ENCODE assay signal across 9 mouse cellular contexts in genomic region chr10:80881301-80881700, GRCm38 (mm10). TPM values are rescaled to one million over a fixed set of nuclear protein-coding genes. Genes with fewer than 3 reads are reported as not detected.
DNase-seq lines count a peak whose midpoint lies in the region; ATAC-seq and TF ChIP-seq lines count a peak whose summit lies in the region.
"Had no signal": no experiment of that assay in that cellular context is flagged by ENCODE, and none has a peak within 500 bp of the region (broad histone marks: within the 10 kb centered on the region; RNA-seq: fewer than 3 reads in every experiment).

No protein-coding gene starts in this region.

- no peak overlapping the region for H3K27ac ChIP-seq in forebrain, postnatal 0 days (ENCODE audit: low read depth, low read length)
- H3K27ac ChIP-seq in forebrain, embryonic 13.5 days: no peak overlapping the region
- H3K27ac ChIP-seq in embryonic fibroblast, embryonic 13.5 days (ENCODE audit: insufficient read depth, low read length): no peak overlapping the region
- H3K27ac ChIP-seq in midbrain, postnatal 0 days (ENCODE audit: low read depth, low read length): no peak overlapping the region
- H3K27ac ChIP-seq: limb, embryonic 13.5 days had no signal

- no peak overlapping the region for H3K9ac ChIP-seq in forebrain, postnatal 0 days
- H3K9ac ChIP-seq in forebrain, embryonic 13.5 days: no peak overlapping the region
- H3K9ac ChIP-seq in midbrain, postnatal 0 days (replicated peaks; ENCODE audit: low read length, poor library complexity, severe bottlenecking): no peak overlapping the region
- H3K9ac ChIP-seq: limb, embryonic 13.5 days had no signal

- H3K4me3 ChIP-seq in forebrain, postnatal 0 days (ENCODE audit: low read depth, low read length): no peak overlapping the region
- no peak overlapping the region for H3K4me3 ChIP-seq in forebrain, embryonic 13.5 days
- H3K4me3 ChIP-seq in embryonic fibroblast, embryonic 13.5 days (ENCODE audit: insufficient read depth, low read length): no peak overlapping the region
- no peak overlapping the region for H3K4me3 ChIP-seq in midbrain, postnatal 0 days (ENCODE audit: low read depth, low read length)
- H3K4me3 ChIP-seq: limb, embryonic 13.5 days had no signal

- no peak overlapping the region for H3K4me2 ChIP-seq in forebrain, postnatal 0 days (ENCODE audit: low read depth)
- H3K4me2 ChIP-seq in forebrain, embryonic 13.5 days: no peak overlapping the region
- H3K4me2 ChIP-seq in midbrain, postnatal 0 days (ENCODE audit: low read depth, low read length, poor library complexity, severe bottlenecking): no peak overlapping the region
- H3K4me2 ChIP-seq: limb, embryonic 13.5 days had no signal

- H3K27me3 ChIP-seq in forebrain, postnatal 0 days (ENCODE audit: insufficient read depth, low read length): no peaks in the 10 kb centered on the region
- H3K27me3 ChIP-seq in forebrain, embryonic 13.5 days: no peaks in the 10 kb centered on the region
- H3K27me3 ChIP-seq in midbrain, postnatal 0 days (ENCODE audit: insufficient read depth, low read length): no peaks in the 10 kb centered on the region
- H3K27me3 ChIP-seq: limb, embryonic 13.5 days had no signal

- peak; percentile 72 for DNase-seq in forebrain, postnatal 0 days
- peak; percentile 79 for DNase-seq in A20 (ENCODE audit: low read depth, low spot score)
- peak; percentile 79 for DNase-seq in adrenal gland, postnatal 25 days
- peak; percentile 80 for DNase-seq in kidney, postnatal 14 days
- peak; percentile 47 for DNase-seq in midbrain, postnatal 0 days (ENCODE audit: low spot score)
- DNase-seq in testis, postnatal 10 days (ENCODE audit: low spot score): peak; percentile 89

- no peaks in the 10 kb centered on the region for H3K36me3 ChIP-seq in forebrain, postnatal 0 days (ENCODE audit: insufficient read depth)
- H3K36me3 ChIP-seq in forebrain, embryonic 13.5 days (ENCODE audit: poor library complexity, severe bottlenecking): no peaks in the 10 kb centered on the region
- H3K36me3 ChIP-seq in midbrain, postnatal 0 days (ENCODE audit: insufficient read depth, low read length): no peaks in the 10 kb centered on the region
- H3K36me3 ChIP-seq: limb, embryonic 13.5 days had no signal

- H3K4me1 ChIP-seq in forebrain, postnatal 0 days (ENCODE audit: insufficient read depth): no peaks in the 10 kb centered on the region
- no peaks in the 10 kb centered on the region for H3K4me1 ChIP-seq in forebrain, embryonic 13.5 days
- H3K4me1 ChIP-seq in embryonic fibroblast, embryonic 13.5 days (ENCODE audit: control insufficient read depth, insufficient read depth, low read length): no peaks in the 10 kb centered on the region
- H3K4me1 ChIP-seq in midbrain, postnatal 0 days (ENCODE audit: insufficient read depth, low read length): no peaks in the 10 kb centered on the region
- H3K4me1 ChIP-seq: limb, embryonic 13.5 days had no signal

- H3K9me3 ChIP-seq in forebrain, postnatal 0 days (ENCODE audit: low read length): no peaks in the 10 kb centered on the region
- no peaks in the 10 kb centered on the region for H3K9me3 ChIP-seq in forebrain, embryonic 13.5 days (replicated peaks)
- no peaks in the 10 kb centered on the region for H3K9me3 ChIP-seq in midbrain, postnatal 0 days (ENCODE audit: low read length)
- H3K9me3 ChIP-seq: limb, embryonic 13.5 days had no signal

- peak; percentile 60; the same call in 1 of the 2 replicates for ATAC-seq in forebrain, postnatal 0 days
- ATAC-seq in forebrain, embryonic 13.5 days: no peak
- no peak for ATAC-seq in midbrain, postnatal 0 days (ENCODE audit: low FRiP score)

- TF ChIP-seq CTCF in forebrain, postnatal 0 days (IDR thresholded peaks at IDR 0.05; ENCODE audit: low read depth): peak; percentile 81
- peak; percentile 93 for TF ChIP-seq CTCF in embryonic fibroblast, embryonic 13.5 days (IDR thresholded peaks at IDR 0.05; ENCODE audit: borderline replicate concordance, insufficient read depth, low read length)
- peak; percentile 78 for TF ChIP-seq CTCF in midbrain, postnatal 0 days (IDR thresholded peaks at IDR 0.05)

- no peak for TF ChIP-seq POLR2A in embryonic fibroblast, embryonic 13.5 days (IDR thresholded peaks at IDR 0.05; ENCODE audit: low read depth, low read length)

- WGBS in forebrain, postnatal 0 days: 23% methylated on average over 10 of the region's 10 CpGs
- WGBS in forebrain, embryonic 13.5 days: 27% methylated on average over 10 of the region's 10 CpGs
- WGBS in midbrain, postnatal 0 days: 26% methylated on average over 10 of the region's 10 CpGs

RNA-seq across cellular contexts. Expression of gene Tmprss9, which starts 9.7 kb away (rescaled TPM):
- total RNA-seq in forebrain, postnatal 0 days (2014; rRNA removed): 0.08 and 0.33 TPM in 2 replicates
- 0.18 and 0.22 TPM in 2 replicates for polyA plus RNA-seq in forebrain, postnatal 0 days (2015; fragmentation: Nextera tagmentation; extraction: Ambion mirVana)
- polyA plus RNA-seq in forebrain, embryonic 13.5 days (2015; fragmentation: Nextera tagmentation; extraction: Ambion mirVana): 0.13 and 0.14 TPM in 2 replicates
- total RNA-seq in adrenal gland, postnatal 25 days (2021): not detected in 2 replicates
- polyA plus RNA-seq in embryonic fibroblast, embryonic 13.5 days (2011; ENCODE audit: insufficient read length, low read depth, missing spikeins): not detected in 2 replicates
- total RNA-seq in midbrain, postnatal 0 days (2014; rRNA removed): 0.09 and 0.11 TPM in 2 replicates
- 0.27 and 0.31 TPM in 2 replicates for polyA plus RNA-seq in midbrain, postnatal 0 days (2015; fragmentation: Nextera tagmentation; extraction: Ambion mirVana)

RNA-seq across cellular contexts. Expression of gene Timm13, which starts 19.5 kb away (rescaled TPM):
- 214 and 233 TPM in 2 replicates for total RNA-seq in forebrain, postnatal 0 days (2014; rRNA removed)
- 381 and 448 TPM in 2 replicates for polyA plus RNA-seq in forebrain, postnatal 0 days (2015; fragmentation: Nextera tagmentation; extraction: Ambion mirVana)
- polyA plus RNA-seq in forebrain, embryonic 13.5 days (2015; fragmentation: Nextera tagmentation; extraction: Ambion mirVana): 356 and 364 TPM in 2 replicates
- 188 and 208 TPM in 2 replicates for total RNA-seq in adrenal gland, postnatal 25 days (2021)
- polyA plus RNA-seq in embryonic fibroblast, embryonic 13.5 days (2011; ENCODE audit: insufficient read length, low read depth, missing spikeins): 75.8 and 89.2 TPM in 2 replicates
- 153 and 267 TPM in 2 replicates for total RNA-seq in midbrain, postnatal 0 days (2014; rRNA removed)
- 362 and 384 TPM in 2 replicates for polyA plus RNA-seq in midbrain, postnatal 0 days (2015; fragmentation: Nextera tagmentation; extraction: Ambion mirVana)

RNA-seq across cellular contexts. Expression of gene Sppl2b, which starts 26.2 kb away (rescaled TPM):
- total RNA-seq in forebrain, postnatal 0 days (2014; rRNA removed): 79.2 and 90.3 TPM in 2 replicates
- polyA plus RNA-seq in forebrain, postnatal 0 days (2015; fragmentation: Nextera tagmentation; extraction: Ambion mirVana): 64.6 and 74.4 TPM in 2 replicates
- 40.1 and 45.3 TPM in 2 replicates for polyA plus RNA-seq in forebrain, embryonic 13.5 days (2015; fragmentation: Nextera tagmentation; extraction: Ambion mirVana)
- total RNA-seq in adrenal gland, postnatal 25 days (2021): 38.8 and 48.5 TPM in 2 replicates
- polyA plus RNA-seq in embryonic fibroblast, embryonic 13.5 days (2011; ENCODE audit: insufficient read length, low read depth, missing spikeins): 23.8 and 30.9 TPM in 2 replicates
- total RNA-seq in midbrain, postnatal 0 days (2014; rRNA removed): 116 and 132 TPM in 2 replicates
- polyA plus RNA-seq in midbrain, postnatal 0 days (2015; fragmentation: Nextera tagmentation; extraction: Ambion mirVana): 78.6 and 86.2 TPM in 2 replicates

RNA-seq across cellular contexts. Expression of gene Lsm7, which starts 26.3 kb away (rescaled TPM):
- total RNA-seq in forebrain, postnatal 0 days (2014; rRNA removed): 158 and 292 TPM in 2 replicates
- polyA plus RNA-seq in forebrain, postnatal 0 days (2015; fragmentation: Nextera tagmentation; extraction: Ambion mirVana): 306 and 392 TPM in 2 replicates
- polyA plus RNA-seq in forebrain, embryonic 13.5 days (2015; fragmentation: Nextera tagmentation; extraction: Ambion mirVana): 291 and 325 TPM in 2 replicates
- total RNA-seq in adrenal gland, postnatal 25 days (2021): 42.8 and 49.8 TPM in 2 replicates
- polyA plus RNA-seq in embryonic fibroblast, embryonic 13.5 days (2011; ENCODE audit: insufficient read length, low read depth, missing spikeins): 75.6 and 106 TPM in 2 replicates
- 136 and 249 TPM in 2 replicates for total RNA-seq in midbrain, postnatal 0 days (2014; rRNA removed)
- polyA plus RNA-seq in midbrain, postnatal 0 days (2015; fragmentation: Nextera tagmentation; extraction: Ambion mirVana): 292 and 299 TPM in 2 replicates

RNA-seq across cellular contexts. Expression of gene Lmnb2, which starts 36.7 kb away (rescaled TPM):
- 46.1 and 46.5 TPM in 2 replicates for total RNA-seq in forebrain, postnatal 0 days (2014; rRNA removed)
- polyA plus RNA-seq in forebrain, postnatal 0 days (2015; fragmentation: Nextera tagmentation; extraction: Ambion mirVana): 22.1 and 24.5 TPM in 2 replicates
- 54.0 and 54.9 TPM in 2 replicates for polyA plus RNA-seq in forebrain, embryonic 13.5 days (2015; fragmentation: Nextera tagmentation; extraction: Ambion mirVana)
- 14.4 and 15.2 TPM in 2 replicates for total RNA-seq in adrenal gland, postnatal 25 days (2021)
- 14.1 and 14.7 TPM in 2 replicates for polyA plus RNA-seq in embryonic fibroblast, embryonic 13.5 days (2011; ENCODE audit: insufficient read length, low read depth, missing spikeins)
- total RNA-seq in midbrain, postnatal 0 days (2014; rRNA removed): 40.2 and 47.3 TPM in 2 replicates
- polyA plus RNA-seq in midbrain, postnatal 0 days (2015; fragmentation: Nextera tagmentation; extraction: Ambion mirVana): 22.6 and 22.7 TPM in 2 replicates
